Mouse (Mus musculus) neural tube, embryonic 14.5 days (tissue): ENCODE measurements around the gene Itprid2. TPM values are rescaled to one million over a fixed set of nuclear protein-coding genes. Genes with fewer than 3 reads are reported as not detected.

ENCODE experiments used
- ATAC-seq: fragments of 200-750 bp; cut with Nextera tagmentation; 2 replicates; pipeline ENCODE4 v1.8.0; 2017; ENCODE audit warnings: low read depth, mild to moderate bottlenecking, moderate TSS enrichment, moderate library complexity
- H3K27ac ChIP-seq: fragments of 300-500 bp; sonication (generic); 2 replicates; pipeline ENCODE4 v1.5.1; 2014; ENCODE audit warnings: low read depth, mild to moderate bottlenecking, control low read depth, low read length, moderate library complexity, mixed read lengths
- H3K27me3 ChIP-seq: fragments of 300-500 bp; sonication (generic); 2 replicates; pipeline ENCODE4 v1.6.1; 2014; ENCODE audit warnings: low read length; ENCODE audit not compliant: control insufficient read depth, insufficient read depth
- H3K36me3 ChIP-seq: fragments of 300-500 bp; sonication (generic); 2 replicates; pipeline ENCODE4 v1.6.1; 2014; ENCODE audit warnings: low read length, mixed read lengths; ENCODE audit not compliant: control insufficient read depth, insufficient read depth
- H3K4me1 ChIP-seq: fragments of 300-500 bp; sonication (generic); 2 replicates; pipeline ENCODE4 v1.6.1; 2014; ENCODE audit warnings: low read length; ENCODE audit not compliant: control insufficient read depth, insufficient read depth
- H3K4me2 ChIP-seq: fragments of 300-500 bp; sonication (generic); 2 replicates; pipeline ENCODE4 v1.6.1; 2014; ENCODE audit warnings: mild to moderate bottlenecking, low read depth, low read length, control low read depth
- H3K4me3 ChIP-seq: fragments of 300-500 bp; sonication (generic); 2 replicates; pipeline ENCODE4 v1.5.1; 2014; ENCODE audit warnings: low read depth, low read length, control low read depth, mixed read lengths
- H3K9ac ChIP-seq: fragments of 300-500 bp; sonication (generic); replicated peaks from 2 replicates; pipeline ENCODE4 v1.6.1; 2014; ENCODE audit warnings: low read depth, mild to moderate bottlenecking, control low read depth, low read length, mixed read lengths
- H3K9me3 ChIP-seq: fragments of 300-500 bp; sonication (generic); 2 replicates; pipeline ENCODE4 v1.6.1; 2016; ENCODE audit warnings: low read length; ENCODE audit not compliant: control insufficient read depth
- WGBS: fragments of 180-500 bp; shearing (Covaris S2); extraction: QIAGEN DNeasy Blood & Tissue Kit; methylation state at CpG from one replicate; pipeline ENCODE4 v1.1.7; 2014; 5-methylcytosine and 5-hydroxymethylcytosine counted together
- polyA plus RNA-seq: library from polyadenylated mRNA; unstranded; fragments of >200 nt; fragmentation: Nextera tagmentation; extraction: Ambion mirVana; gene quantifications from 2 replicates; pipeline ENCODE4 v1.2.1, GENCODE M21; 2014

The Itprid2 gene
- polyA plus RNA-seq, 1 experiment from 2014 or later = 6.5 TPM

GRCm38 (mm10) chr2:79683258-79683657, 48.1 kb downstream of the Itprid2 start:
- Histone ChIP-seq H3K9ac (no peak overlapping the region), H3K27ac (no peak overlapping the region), H3K4me3 (no peak overlapping the region), H3K9me3 (no peaks in the 10 kb centered on the region), H3K4me1 (no peaks in the 10 kb centered on the region), H3K4me2 (no peak overlapping the region), H3K27me3 (no peaks in the 10 kb centered on the region), H3K36me3 (no peaks in the 10 kb centered on the region)
- 82% methylated on average over 4 of the region's 4 CpGs for WGBS
- ATAC-seq = no peak

- WGBS = 82% methylated on average over 3 of the region's 3 CpGs
- Histone ChIP-seq H3K4me2 (no peak overlapping the region), H3K27ac (no peak overlapping the region), H3K9me3 (no peaks in the 10 kb centered on the region), H3K4me3 (no peak overlapping the region), H3K27me3 (no peaks in the 10 kb centered on the region), H3K9ac (no peak overlapping the region), H3K36me3 (no peaks in the 10 kb centered on the region), H3K4me1 (no peaks in the 10 kb centered on the region)
- no peak for ATAC-seq
Measured at GRCm38 (mm10) chr2:79690838-79691237, 55.7 kb downstream of the Itprid2 start.

GRCm38 (mm10) chr2:79695190-79695589, 60.0 kb downstream of the Itprid2 start:
- Histone ChIP-seq H3K36me3 (no peaks in the 10 kb centered on the region), H3K4me1 (no peaks in the 10 kb centered on the region), H3K4me2 (no peak overlapping the region), H3K4me3 (no peak overlapping the region), H3K27ac (no peak overlapping the region), H3K9ac (no peak overlapping the region), H3K9me3 (no peaks in the 10 kb centered on the region), H3K27me3 (no peaks in the 10 kb centered on the region)
- WGBS = 78% methylated on average over 4 of the region's 4 CpGs
- no peak for ATAC-seq

- no peak overlapping the region for H3K9ac ChIP-seq
- no peak overlapping the region for H3K4me2 ChIP-seq
- no peak for ATAC-seq
- H3K36me3 ChIP-seq = no peaks in the 10 kb centered on the region
- H3K4me3 ChIP-seq = no peak overlapping the region
- no peak overlapping the region for H3K27ac ChIP-seq
- no peaks in the 10 kb centered on the region for H3K27me3 ChIP-seq
- H3K4me1 ChIP-seq = no peaks in the 10 kb centered on the region
- 89% methylated on average over 12 of the region's 12 CpGs for WGBS
- H3K9me3 ChIP-seq = no peaks in the 10 kb centered on the region
Measured at GRCm38 (mm10) chr2:79695939-79696338, 60.8 kb downstream of the Itprid2 start.

GRCm38 (mm10) chr2:79696478-79697230, 61.5 kb downstream of the Itprid2 start:
- ATAC-seq = no peak
- no peak overlapping the region for H3K9ac ChIP-seq
- no peak overlapping the region for H3K4me3 ChIP-seq
- no peaks in the 10 kb centered on the region for H3K36me3 ChIP-seq
- H3K9me3 ChIP-seq = no peaks in the 10 kb centered on the region
- no peak overlapping the region for H3K4me2 ChIP-seq
- no peaks in the 10 kb centered on the region for H3K4me1 ChIP-seq
- WGBS = 89% methylated on average over 10 of the region's 10 CpGs
- H3K27me3 ChIP-seq = no peaks in the 10 kb centered on the region
- no peak overlapping the region for H3K27ac ChIP-seq

- no peak overlapping the region for H3K4me2 ChIP-seq
- no peaks in the 10 kb centered on the region for H3K27me3 ChIP-seq
- H3K9me3 ChIP-seq = no peaks in the 10 kb centered on the region
- WGBS = 81% methylated on average over 2 of the region's 2 CpGs
- no peak for ATAC-seq
- H3K36me3 ChIP-seq = no peaks in the 10 kb centered on the region
- no peak overlapping the region for H3K27ac ChIP-seq
- no peak overlapping the region for H3K9ac ChIP-seq
- H3K4me3 ChIP-seq = no peak overlapping the region
- H3K4me1 ChIP-seq = no peaks in the 10 kb centered on the region
Measured at GRCm38 (mm10) chr2:79698166-79698565, 63.0 kb downstream of the Itprid2 start.

- H3K4me1 ChIP-seq = no peaks in the 10 kb centered on the region
- no peaks in the 10 kb centered on the region for H3K27me3 ChIP-seq
- H3K36me3 ChIP-seq = no peaks in the 10 kb centered on the region
- no peak overlapping the region for H3K4me2 ChIP-seq
- H3K9me3 ChIP-seq = no peaks in the 10 kb centered on the region
- no peak overlapping the region for H3K9ac ChIP-seq
- H3K27ac ChIP-seq = no peak overlapping the region
- no peak for ATAC-seq
- WGBS = 86% methylated on average over 2 of the region's 2 CpGs
- no peak overlapping the region for H3K4me3 ChIP-seq
Measured at GRCm38 (mm10) chr2:79704773-79705172, 69.6 kb downstream of the Itprid2 start.

GRCm38 (mm10) chr2:79707575-79707974, 72.4 kb downstream of the Itprid2 start, which contains the start of gene Ppp1r1c:
Gene Ppp1r1c, plus strand, starts transcription at chr2:79707780.
- WGBS = 68% methylated on average over 6 of the region's 6 CpGs

GRCm38 (mm10) chr2:79713662-79714091, 78.5 kb downstream of the Itprid2 start:
- Histone ChIP-seq H3K27ac (no peak overlapping the region), H3K9me3 (no peaks in the 10 kb centered on the region), H3K4me3 (no peak overlapping the region), H3K4me1 (no peaks in the 10 kb centered on the region), H3K27me3 (no peaks in the 10 kb centered on the region), H3K9ac (no peak overlapping the region), H3K36me3 (no peaks in the 10 kb centered on the region), H3K4me2 (no peak overlapping the region)
- ATAC-seq = no peak
- WGBS = 85% methylated on average over 3 of the region's 3 CpGs

More at GRCm38 (mm10) chr2:79707575-79707974, 72.4 kb downstream of the Itprid2 start, which contains the start of gene Ppp1r1c:
- Histone ChIP-seq H3K4me3 (0 out of 2 replicates have a peak within 1 kb of the TSS, but pooled peaks have one; percentile 5), H3K4me2 (no peak within 1 kb of the TSS), H3K4me1 (no peaks in the 10 kb centered on the region), H3K36me3 (no peaks in the 10 kb centered on the region), H3K9me3 (no peaks in the 10 kb centered on the region), H3K27ac (no peak within 1 kb of the TSS; the same call in none of the 2 replicates), H3K27me3 (no peaks in the 10 kb centered on the region), H3K9ac (0 out of 2 replicates have a peak within 1 kb of the TSS, but pooled peaks have one; percentile 21)
- peak; percentile 88; the same call in 1 of the 2 replicates for ATAC-seq
